Mouse (Mus musculus) lung, embryonic 14.5 days (tissue): ENCODE measurements around the gene Vwa8. TPM values are rescaled to one million over a fixed set of nuclear protein-coding genes. Genes with fewer than 3 reads are reported as not detected.

ENCODE experiments used
- ATAC-seq: fragments of 200-750 bp; cut with Nextera tagmentation; 2 replicates; pipeline ENCODE4 v1.8.0; 2017; ENCODE audit warnings: mild to moderate bottlenecking, moderate TSS enrichment, moderate library complexity; ENCODE audit not compliant: insufficient read depth
- DNase-seq: peaks from one replicate; pipeline ENCODE4 v3.0.0-alpha.2; 2015
- H3K27ac ChIP-seq: fragments of 300-500 bp; sonication (generic); 2 replicates; pipeline ENCODE4 v1.5.1; 2014; ENCODE audit warnings: low read depth, mild to moderate bottlenecking, moderate library complexity
- H3K27me3 ChIP-seq: fragments of 300-500 bp; sonication (generic); 2 replicates; pipeline ENCODE4 v1.6.1; 2014; ENCODE audit warnings: low read length, control low read depth; ENCODE audit not compliant: insufficient read depth
- H3K36me3 ChIP-seq: fragments of 300-500 bp; sonication (generic); 2 replicates; pipeline ENCODE4 v1.6.1; 2014; ENCODE audit warnings: control low read depth; ENCODE audit not compliant: insufficient read depth
- H3K4me1 ChIP-seq: fragments of 300-500 bp; sonication (generic); 2 replicates; pipeline ENCODE4 v1.6.1; 2014; ENCODE audit warnings: antibody characterized with exemption, control low read depth; ENCODE audit not compliant: insufficient read depth
- H3K4me2 ChIP-seq: fragments of 300-500 bp; sonication (generic); 2 replicates; pipeline ENCODE4 v1.6.1; 2014; ENCODE audit warnings: mild to moderate bottlenecking
- H3K4me3 ChIP-seq: fragments of 300-500 bp; sonication (generic); 2 replicates; pipeline ENCODE4 v1.5.1; 2014; ENCODE audit warnings: low read depth, low read length
- H3K9ac ChIP-seq: fragments of 300-500 bp; sonication (generic); 2 replicates; pipeline ENCODE4 v1.6.1; 2014
- H3K9me3 ChIP-seq: fragments of 300-500 bp; sonication (generic); 2 replicates; pipeline ENCODE4 v1.6.1; 2016; ENCODE audit warnings: low read depth, low read length, control low read depth
- CTCF ChIP-seq: IDR thresholded peaks from 2 replicates; pipeline ENCODE4 v1.5.1; 2016; ENCODE audit warnings: antibody characterized with exemption, low read depth
- WGBS: fragments of 180-500 bp; shearing (Covaris S2); extraction: QIAGEN DNeasy Blood & Tissue Kit; methylation state at CpG from one replicate; pipeline ENCODE4 v1.1.7; 2014; 5-methylcytosine and 5-hydroxymethylcytosine counted together
- polyA plus RNA-seq: library from polyadenylated mRNA; unstranded; fragments of >200 nt; fragmentation: Nextera tagmentation; extraction: Ambion mirVana; gene quantifications from 2 replicates; pipeline ENCODE4 v1.2.1, GENCODE M21; 2014

Vwa8 gene
- polyA plus RNA-seq, 1 experiment from 2014 or later = 12.5 TPM

- H3K4me1 ChIP-seq = peaks cover 9% of the 10 kb centered on the region
- no peak overlapping the region for H3K9ac ChIP-seq
- H3K4me3 ChIP-seq = no peak overlapping the region
- DNase-seq (no peak), ATAC-seq (no peak)
- TF ChIP-seq CTCF = no peak
- no peaks in the 10 kb centered on the region for H3K9me3 ChIP-seq
- H3K27ac ChIP-seq = no peak overlapping the region
- 69% methylated on average over 11 of the region's 11 CpGs for WGBS
- H3K27me3 ChIP-seq = no peaks in the 10 kb centered on the region
- H3K4me2 ChIP-seq = no peak overlapping the region
- H3K36me3 ChIP-seq = no peaks in the 10 kb centered on the region
Measured at GRCm38 (mm10) chr14:79154961-79155360, 306.1 kb downstream of the Vwa8 start.

- no peaks in the 10 kb centered on the region for H3K36me3 ChIP-seq
- ATAC-seq = no peak
- 44% methylated on average over 10 of the region's 10 CpGs for WGBS
- no peak overlapping the region for H3K9ac ChIP-seq
- TF ChIP-seq CTCF = no peak
- H3K4me2 ChIP-seq = 0 out of 2 replicates have a peak overlapping the region, but pooled peaks have one; percentile 22
- H3K9me3 ChIP-seq = no peaks in the 10 kb centered on the region
- H3K27ac ChIP-seq = peak overlapping the region; percentile 71
- no peak overlapping the region for H3K4me3 ChIP-seq
- peaks cover 9% of the 10 kb centered on the region for H3K4me1 ChIP-seq
- no peaks in the 10 kb centered on the region for H3K27me3 ChIP-seq
- DNase-seq = no peak
Measured at GRCm38 (mm10) chr14:79156526-79157411, 307.9 kb downstream of the Vwa8 start.

GRCm38 (mm10) chr14:79157451-79158218, 308.8 kb downstream of the Vwa8 start:
- Histone ChIP-seq H3K36me3 (no peaks in the 10 kb centered on the region), H3K27ac (peak overlapping the region; percentile 71), H3K4me3 (no peak overlapping the region), H3K9me3 (no peaks in the 10 kb centered on the region), H3K27me3 (no peaks in the 10 kb centered on the region), H3K4me1 (peaks cover 9% of the 10 kb centered on the region), H3K4me2 (peak overlapping the region; percentile 22; the same call in 1 of the 2 replicates), H3K9ac (no peak overlapping the region)
- WGBS = 16% methylated on average over 16 of the region's 17 CpGs
- ATAC-seq = peak; percentile 86
- DNase-seq = peak; percentile 83
- no peak for TF ChIP-seq CTCF

- peak overlapping the region; percentile 3; the same call in 1 of the 2 replicates for H3K4me2 ChIP-seq
- ATAC-seq (peak; percentile 15; the same call in 1 of the 2 replicates), DNase-seq (no peak)
- 51% methylated on average over 12 of the region's 12 CpGs for WGBS
- no peaks in the 10 kb centered on the region for H3K27me3 ChIP-seq
- H3K27ac ChIP-seq = peak overlapping the region; percentile 71
- H3K36me3 ChIP-seq = no peaks in the 10 kb centered on the region
- H3K9me3 ChIP-seq = no peaks in the 10 kb centered on the region
- no peak overlapping the region for H3K9ac ChIP-seq
- no peak overlapping the region for H3K4me3 ChIP-seq
- no peak for TF ChIP-seq CTCF
- H3K4me1 ChIP-seq = peaks cover 9% of the 10 kb centered on the region
Measured at GRCm38 (mm10) chr14:79158219-79158521, 309.3 kb downstream of the Vwa8 start.

GRCm38 (mm10) chr14:79158673-79159200, 309.9 kb downstream of the Vwa8 start:
- no peak overlapping the region; the same call in 1 of the 2 replicates for H3K27ac ChIP-seq

GRCm38 (mm10) chr14:79159451-79159850, 310.6 kb downstream of the Vwa8 start:
- no peak for TF ChIP-seq CTCF
- Histone ChIP-seq H3K27ac (no peak overlapping the region), H3K27me3 (no peaks in the 10 kb centered on the region), H3K36me3 (no peaks in the 10 kb centered on the region), H3K4me3 (no peak overlapping the region), H3K4me2 (no peak overlapping the region), H3K9ac (no peak overlapping the region), H3K9me3 (no peaks in the 10 kb centered on the region), H3K4me1 (peaks cover 9% of the 10 kb centered on the region)
- ATAC-seq (no peak), DNase-seq (no peak)
- WGBS = 91% methylated on average over 8 of the region's 8 CpGs

More at GRCm38 (mm10) chr14:79158673-79159200, 309.9 kb downstream of the Vwa8 start:
- H3K4me2 ChIP-seq = no peak overlapping the region
- no peak overlapping the region for H3K4me3 ChIP-seq
- DNase-seq = no peak
- no peaks in the 10 kb centered on the region for H3K36me3 ChIP-seq
- H3K9me3 ChIP-seq = no peaks in the 10 kb centered on the region
- no peaks in the 10 kb centered on the region for H3K27me3 ChIP-seq
- WGBS = 80% methylated on average over 4 of the region's 4 CpGs
- TF ChIP-seq CTCF = no peak
- H3K9ac ChIP-seq = no peak overlapping the region
- no peak for ATAC-seq
- peaks cover 9% of the 10 kb centered on the region for H3K4me1 ChIP-seq

- no peak overlapping the region for H3K27ac ChIP-seq
- WGBS = 63% methylated on average over 10 of the region's 10 CpGs
- H3K9ac ChIP-seq = no peak overlapping the region
- H3K4me1 ChIP-seq = peaks cover 9% of the 10 kb centered on the region
- ATAC-seq = no peak
- no peaks in the 10 kb centered on the region for H3K9me3 ChIP-seq
- no peak for DNase-seq
- TF ChIP-seq CTCF = no peak
- 0 out of 2 replicates have a peak, but pooled peaks cover 3% of the 10 kb centered on the region for H3K36me3 ChIP-seq
- no peak overlapping the region for H3K4me2 ChIP-seq
- H3K4me3 ChIP-seq = no peak overlapping the region
- H3K27me3 ChIP-seq = no peaks in the 10 kb centered on the region
Measured at GRCm38 (mm10) chr14:79160486-79160885, 311.6 kb downstream of the Vwa8 start.
